Mouse (Mus musculus): ENCODE measurements around the gene Neurod2.

DNA sequence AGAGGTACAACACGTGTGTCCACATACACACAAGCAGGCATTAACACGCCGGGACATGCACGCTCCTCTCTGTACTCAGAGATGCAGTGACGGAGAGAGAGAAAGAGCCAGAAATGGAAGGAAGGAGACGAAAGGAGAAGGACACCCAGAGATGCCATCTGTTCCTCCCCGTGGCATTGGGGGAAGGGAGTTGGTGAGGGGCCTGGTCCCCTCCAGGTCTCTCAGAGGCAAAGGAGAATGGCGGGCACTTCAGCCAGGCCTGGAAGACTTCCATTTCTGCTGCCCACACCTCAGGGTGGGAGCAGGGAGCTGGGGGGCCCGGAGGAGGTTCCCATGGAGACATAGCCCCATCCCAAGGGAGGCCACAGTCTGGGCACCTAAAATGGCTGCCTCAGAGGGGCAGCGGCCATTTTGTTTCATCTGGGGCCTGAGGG, 3.8 kb upstream of the Neurod2 start:
- TF ChIP-seq CTCF (conservative IDR thresholded peaks at IDR 0.05; ENCODE audit: low read length) = no peak
- no peak for TF ChIP-seq NANOG (IDR thresholded peaks at IDR 0.05; ENCODE audit: borderline replicate concordance, low read length)
